Mouse (Mus musculus): Measurements from ENCODE around the gene Insc. TPM values are rescaled to one million over a fixed set of nuclear protein-coding genes. Genes with fewer than 3 reads are reported as not detected.

Insc gene
- total and polyA plus RNA-seq, 2 experiments from 2014 or later: 1.8 to 2.2 TPM

GRCm38 (mm10) chr7:114842644-114843211, 99.2 kb downstream of the Insc start:
- H3K4me2 ChIP-seq (ENCODE audit: low read depth): no peak overlapping the region
- no peaks in the 10 kb centered on the region for H3K4me1 ChIP-seq (ENCODE audit: insufficient read depth)
- 5% methylated on average over 3 of the region's 3 CpGs for WGBS
- H3K36me3 ChIP-seq (ENCODE audit: insufficient read depth): no peaks in the 10 kb centered on the region
- no peak overlapping the region for H3K4me3 ChIP-seq (ENCODE audit: low read depth, low read length)
- no peaks in the 10 kb centered on the region for H3K27me3 ChIP-seq (ENCODE audit: insufficient read depth, low read length)
- no peak overlapping the region for H3K9ac ChIP-seq
- no peak overlapping the region for H3K27ac ChIP-seq (ENCODE audit: low read depth, low read length)
- peak; percentile 86 for ATAC-seq
- no peak for TF ChIP-seq CTCF (IDR thresholded peaks at IDR 0.05; ENCODE audit: low read depth)
- peak; percentile 47 for DNase-seq
- no peaks in the 10 kb centered on the region for H3K9me3 ChIP-seq (ENCODE audit: low read length)

GRCm38 (mm10) chr7:114847179-114847578, 103.7 kb downstream of the Insc start:
- no peaks in the 10 kb centered on the region for H3K36me3 ChIP-seq (ENCODE audit: insufficient read depth)
- WGBS: 93% methylated on average over 2 of the region's 2 CpGs
- H3K27me3 ChIP-seq (ENCODE audit: insufficient read depth, low read length): peaks cover 5% of the 10 kb centered on the region; the same call in 1 of the 2 replicates
- no peak overlapping the region for H3K4me2 ChIP-seq (ENCODE audit: low read depth)
- ATAC-seq: no peak
- H3K4me3 ChIP-seq (ENCODE audit: low read depth, low read length): no peak overlapping the region
- no peak for DNase-seq
- no peaks in the 10 kb centered on the region for H3K9me3 ChIP-seq (ENCODE audit: low read length)
- no peak overlapping the region for H3K9ac ChIP-seq
- no peak overlapping the region for H3K27ac ChIP-seq (ENCODE audit: low read depth, low read length)
- no peaks in the 10 kb centered on the region for H3K4me1 ChIP-seq (ENCODE audit: insufficient read depth)
- no peak for TF ChIP-seq CTCF (IDR thresholded peaks at IDR 0.05; ENCODE audit: low read depth)

GRCm38 (mm10) chr7:114852387-114852786, 108.9 kb downstream of the Insc start:
- Histone ChIP-seq H3K9me3 (ENCODE audit: low read length) (no peaks in the 10 kb centered on the region), H3K9ac (no peak overlapping the region), H3K27me3 (ENCODE audit: insufficient read depth, low read length) (peaks cover 5% of the 10 kb centered on the region; the same call in 1 of the 2 replicates), H3K4me1 (ENCODE audit: insufficient read depth) (no peaks in the 10 kb centered on the region), H3K4me2 (ENCODE audit: low read depth) (no peak overlapping the region), H3K36me3 (ENCODE audit: insufficient read depth) (no peaks in the 10 kb centered on the region), H3K27ac (ENCODE audit: low read depth, low read length) (no peak overlapping the region), H3K4me3 (ENCODE audit: low read depth, low read length) (no peak overlapping the region)
- 80% methylated on average over 3 of the region's 3 CpGs for WGBS
- TF ChIP-seq CTCF (IDR thresholded peaks at IDR 0.05; ENCODE audit: low read depth): no peak
- DNase-seq (no peak), ATAC-seq (no peak)

- Histone ChIP-seq H3K4me1 (ENCODE audit: insufficient read depth) (no peaks in the 10 kb centered on the region), H3K4me2 (ENCODE audit: low read depth) (no peak overlapping the region), H3K9ac (no peak overlapping the region), H3K27me3 (ENCODE audit: insufficient read depth, low read length) (no peaks in the 10 kb centered on the region; the same call in 1 of the 2 replicates), H3K9me3 (ENCODE audit: low read length) (no peaks in the 10 kb centered on the region), H3K4me3 (ENCODE audit: low read depth, low read length) (no peak overlapping the region), H3K27ac (ENCODE audit: low read depth, low read length) (no peak overlapping the region), H3K36me3 (ENCODE audit: insufficient read depth) (no peaks in the 10 kb centered on the region)
- 53% methylated on average over 2 of the region's 2 CpGs for WGBS
- ATAC-seq: no peak
- no peak for TF ChIP-seq CTCF (IDR thresholded peaks at IDR 0.05; ENCODE audit: low read depth)
- no peak for DNase-seq
These were observed 110.7 kb downstream of the Insc start for GRCm38 (mm10) chr7:114854169-114854568.

GRCm38 (mm10) chr7:114860858-114861523, 117.5 kb downstream of the Insc start:
- 38% methylated on average over 3 of the region's 3 CpGs for whole genome bisulfite sequencing
- Histone ChIP-seq H3K9me3 (ENCODE audit: low read length) (no peaks in the 10 kb centered on the region), H3K4me2 (ENCODE audit: low read depth) (no peak overlapping the region), H3K9ac (no peak overlapping the region), H3K27me3 (ENCODE audit: insufficient read depth, low read length) (no peaks in the 10 kb centered on the region), H3K27ac (ENCODE audit: low read depth, low read length) (no peak overlapping the region), H3K36me3 (ENCODE audit: insufficient read depth) (no peaks in the 10 kb centered on the region), H3K4me3 (ENCODE audit: low read depth, low read length) (no peak overlapping the region), H3K4me1 (ENCODE audit: insufficient read depth) (no peaks in the 10 kb centered on the region)
- no peak for TF ChIP-seq CTCF (IDR thresholded peaks at IDR 0.05; ENCODE audit: low read depth)
- ATAC-seq (peak; percentile 74; the same call in 1 of the 2 replicates), DNase-seq (no peak)

- H3K4me2 ChIP-seq (ENCODE audit: low read depth): no peak overlapping the region
- no peaks in the 10 kb centered on the region for H3K36me3 ChIP-seq (ENCODE audit: insufficient read depth)
- H3K4me3 ChIP-seq (ENCODE audit: low read depth, low read length): no peak overlapping the region
- H3K9me3 ChIP-seq (ENCODE audit: low read length): no peaks in the 10 kb centered on the region
- ATAC-seq (0 out of 2 replicates have a peak, but pooled peaks have one; percentile 10), DNase-seq (peak; percentile 29)
- peaks cover 18% of the 10 kb centered on the region for H3K27me3 ChIP-seq (ENCODE audit: insufficient read depth, low read length)
- H3K9ac ChIP-seq: no peak overlapping the region
- no peaks in the 10 kb centered on the region for H3K4me1 ChIP-seq (ENCODE audit: insufficient read depth)
- TF ChIP-seq CTCF (IDR thresholded peaks at IDR 0.05; ENCODE audit: low read depth): no peak
- WGBS: 62% methylated on average over 3 of the region's 3 CpGs
- no peak overlapping the region for H3K27ac ChIP-seq (ENCODE audit: low read depth, low read length)
These were observed 130.0 kb downstream of the Insc start for GRCm38 (mm10) chr7:114873315-114874012.

- Histone ChIP-seq H3K27ac (ENCODE audit: low read depth, low read length) (no peak overlapping the region), H3K4me3 (ENCODE audit: low read depth, low read length) (no peak overlapping the region), H3K27me3 (ENCODE audit: insufficient read depth, low read length) (peaks cover 21% of the 10 kb centered on the region), H3K4me2 (ENCODE audit: low read depth) (peak overlapping the region; percentile 16; the same call in 1 of the 2 replicates), H3K9me3 (ENCODE audit: low read length) (no peaks in the 10 kb centered on the region), H3K4me1 (ENCODE audit: insufficient read depth) (no peaks in the 10 kb centered on the region), H3K9ac (no peak overlapping the region), H3K36me3 (ENCODE audit: insufficient read depth) (no peaks in the 10 kb centered on the region)
- 22% methylated on average over 6 of the region's 6 CpGs for WGBS
- TF ChIP-seq CTCF (IDR thresholded peaks at IDR 0.05; ENCODE audit: low read depth): peak; percentile 62
- DNase-seq (peak; percentile 94), ATAC-seq (peak; percentile 77)
These were observed 130.5 kb downstream of the Insc start for GRCm38 (mm10) chr7:114874032-114874441.

All from forebrain, postnatal 0 days (tissue).